Mouse (Mus musculus) frontal cortex, adult (tissue): Measurements from ENCODE around the gene Cst8.
"Not testable (repeated sequence)": the region's sequence is repeated elsewhere in the genome, so short reads cannot be mapped to it uniquely, and the experiment has no call there.

ENCODE experiments used
- ATAC-seq: cut with Nextera tagmentation; 2 replicates; pipeline ENCODE4 v1.9.2; 2017; ENCODE audit warnings: mild to moderate bottlenecking, moderate library complexity, mixed read lengths; ENCODE audit not compliant: low TSS enrichment

Gene Cst8

GRCm38 (mm10) chr2:148798485-148798884 is at the start of gene Cst8:
Cst8 (plus strand) TSS chr2:148798785.
- no peak for ATAC-seq

GRCm38 (mm10) chr2:148750058-148750457 is 48.5 kb upstream of the Cst8 start, which contains the start of gene Cstl1:
Cstl1 (plus strand) TSS chr2:148750358.
- no peak for ATAC-seq

GRCm38 (mm10) chr2:148751893-148752813 is 46.4 kb upstream of the Cst8 start:
- ATAC-seq, result peak; percentile 95

GRCm38 (mm10) chr2:148754310-148754846 is 44.2 kb upstream of the Cst8 start:
- ATAC-seq, result no peak

GRCm38 (mm10) chr2:148763648-148764388 is 34.8 kb upstream of the Cst8 start:
- ATAC-seq, result no peak

GRCm38 (mm10) chr2:148771397-148771796 is 27.2 kb upstream of the Cst8 start, which contains the start of gene Cst11:
Cst11 (minus strand) TSS chr2:148771497.
- not testable (repeated sequence) for ATAC-seq

GRCm38 (mm10) chr2:148781709-148782108 is 16.9 kb upstream of the Cst8 start, which contains the start of gene 8030411F24Rik:
8030411F24Rik (plus strand) TSS chr2:148782009.
- ATAC-seq, result no peak

- ATAC-seq, result no peak
These were observed 9.4 kb upstream of the Cst8 start, which contains the start of gene Cst12 for GRCm38 (mm10) chr2:148789142-148789541. Cst12 (plus strand) TSS chr2:148789361.

GRCm38 (mm10) chr2:148801491-148801921 is 2.9 kb downstream of the Cst8 start:
- ATAC-seq, result no peak

GRCm38 (mm10) chr2:148806696-148807095 is 8.1 kb downstream of the Cst8 start:
- ATAC-seq, result no peak

GRCm38 (mm10) chr2:148819909-148820308 is 21.3 kb downstream of the Cst8 start, which contains the start of gene Cst13:
Cst13 (plus strand) TSS chr2:148820081.
- ATAC-seq, result no peak

GRCm38 (mm10) chr2:148825986-148826385 is 27.4 kb downstream of the Cst8 start:
- ATAC-seq, result no peak

- ATAC-seq, result no peak
These were observed 36.3 kb downstream of the Cst8 start, which contains the start of gene Cst9 for GRCm38 (mm10) chr2:148834912-148835311. Cst9 (plus strand) TSS chr2:148835147.

GRCm38 (mm10) chr2:148838075-148838777 is 39.6 kb downstream of the Cst8 start:
- no peak for ATAC-seq

- no peak for ATAC-seq
These were observed 40.6 kb downstream of the Cst8 start for GRCm38 (mm10) chr2:148839224-148839623.

GRCm38 (mm10) chr2:148851116-148851906 is 52.7 kb downstream of the Cst8 start:
- peak; percentile 96 for ATAC-seq
